Mouse (Mus musculus): ENCODE data around the gene Zcchc3. TPM values are rescaled to one million over a fixed set of nuclear protein-coding genes. Genes with fewer than 3 reads are reported as not detected.

The Zcchc3 gene
- polyA plus RNA-seq, 1 experiment from 2014 or later = 15.7 TPM

- peak overlapping the region; percentile 18 for H3K9ac ChIP-seq (ENCODE audit: low read depth, low read length)
- H3K36me3 ChIP-seq (ENCODE audit: control insufficient read depth, insufficient read depth) = no peaks in the 10 kb centered on the region
- H3K4me2 ChIP-seq (replicated peaks; ENCODE audit: low read depth) = peak overlapping the region; percentile 85
- H3K4me1 ChIP-seq (replicated peaks; ENCODE audit: control insufficient read depth, insufficient read depth, low read length) = no peaks in the 10 kb centered on the region
- peak overlapping the region; percentile 74 for H3K4me3 ChIP-seq (ENCODE audit: low read depth, low read length)
- WGBS = under 1% methylated on average over 38 of the region's 38 CpGs
- no peaks in the 10 kb centered on the region for H3K27me3 ChIP-seq (replicated peaks; ENCODE audit: control insufficient read depth, insufficient read depth, low read length)
- H3K27ac ChIP-seq (ENCODE audit: low read depth, low read length) = peak overlapping the region; percentile 47
- ATAC-seq = peak; percentile 83
- no peaks in the 10 kb centered on the region for H3K9me3 ChIP-seq (ENCODE audit: control insufficient read depth)
- TF ChIP-seq CTCF (IDR thresholded peaks at IDR 0.05; ENCODE audit: low read depth) = peak; percentile 42
Observed at GRCm38 (mm10) chr2:152398691-152399090, 16.1 kb downstream of the Zcchc3 start.

DNA sequence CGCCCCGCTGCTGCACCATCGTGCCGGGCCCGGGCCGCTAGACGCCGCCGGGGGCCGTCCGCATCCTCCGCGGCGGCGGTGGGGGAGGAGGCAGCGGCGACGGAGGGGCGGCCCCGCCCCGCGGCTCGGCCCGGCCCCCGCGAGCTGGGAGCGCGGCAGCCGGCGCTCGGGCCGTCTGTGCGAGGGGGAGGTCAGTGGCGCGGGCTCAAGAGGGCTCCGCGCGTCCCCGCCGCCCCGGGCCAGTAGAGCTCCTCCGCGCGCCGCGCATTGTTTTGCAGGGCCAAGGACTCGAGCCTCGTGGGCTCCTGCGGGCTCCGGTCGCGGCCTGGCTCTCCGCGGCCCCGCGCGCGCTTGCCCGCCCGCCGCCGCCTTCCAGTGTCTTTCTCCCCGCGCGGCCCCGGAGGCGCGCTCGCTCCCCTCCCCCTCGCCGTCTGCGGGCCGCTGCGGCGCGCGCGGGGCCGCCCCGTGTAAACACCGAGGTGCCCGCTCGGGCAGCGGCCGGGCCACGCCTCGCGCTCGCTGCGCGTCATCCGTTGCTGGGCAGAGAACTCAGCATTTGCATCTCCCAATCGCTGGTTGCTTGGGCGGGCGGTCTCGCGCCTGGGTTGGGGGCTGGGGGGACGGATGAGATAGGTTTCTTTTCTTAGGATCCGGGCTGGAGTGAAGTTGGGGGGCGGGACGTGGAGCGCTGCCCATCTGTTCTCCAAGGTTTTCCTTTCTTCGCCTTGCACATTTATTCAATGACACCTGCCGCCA lies 17.0 kb downstream of the Zcchc3 start, which contains the start of gene Sox12:
Sox12 (minus strand) TSS at position 384 of the 756 bp plus-strand sequence.
- peak within 1 kb of the TSS; percentile 77 for H3K9ac ChIP-seq (ENCODE audit: low read depth, low read length)
- H3K4me2 ChIP-seq (replicated peaks; ENCODE audit: low read depth) = peak within 1 kb of the TSS; percentile 85
- H3K27me3 ChIP-seq (replicated peaks; ENCODE audit: control insufficient read depth, insufficient read depth, low read length) = no peaks in the 10 kb centered on the region
- H3K4me3 ChIP-seq (ENCODE audit: low read depth, low read length) = peak within 1 kb of the TSS; percentile 74
- no peaks in the 10 kb centered on the region for H3K36me3 ChIP-seq (ENCODE audit: control insufficient read depth, insufficient read depth)
- no peak for TF ChIP-seq CTCF (IDR thresholded peaks at IDR 0.05; ENCODE audit: low read depth)
- H3K4me1 ChIP-seq (replicated peaks; ENCODE audit: control insufficient read depth, insufficient read depth, low read length) = no peaks in the 10 kb centered on the region
- H3K9me3 ChIP-seq (ENCODE audit: control insufficient read depth) = no peaks in the 10 kb centered on the region
- under 1% methylated on average over 85 of the region's 104 CpGs for WGBS
- peak; percentile 69 for ATAC-seq
- H3K27ac ChIP-seq (ENCODE audit: low read depth, low read length) = peak within 1 kb of the TSS; percentile 96

DNA sequence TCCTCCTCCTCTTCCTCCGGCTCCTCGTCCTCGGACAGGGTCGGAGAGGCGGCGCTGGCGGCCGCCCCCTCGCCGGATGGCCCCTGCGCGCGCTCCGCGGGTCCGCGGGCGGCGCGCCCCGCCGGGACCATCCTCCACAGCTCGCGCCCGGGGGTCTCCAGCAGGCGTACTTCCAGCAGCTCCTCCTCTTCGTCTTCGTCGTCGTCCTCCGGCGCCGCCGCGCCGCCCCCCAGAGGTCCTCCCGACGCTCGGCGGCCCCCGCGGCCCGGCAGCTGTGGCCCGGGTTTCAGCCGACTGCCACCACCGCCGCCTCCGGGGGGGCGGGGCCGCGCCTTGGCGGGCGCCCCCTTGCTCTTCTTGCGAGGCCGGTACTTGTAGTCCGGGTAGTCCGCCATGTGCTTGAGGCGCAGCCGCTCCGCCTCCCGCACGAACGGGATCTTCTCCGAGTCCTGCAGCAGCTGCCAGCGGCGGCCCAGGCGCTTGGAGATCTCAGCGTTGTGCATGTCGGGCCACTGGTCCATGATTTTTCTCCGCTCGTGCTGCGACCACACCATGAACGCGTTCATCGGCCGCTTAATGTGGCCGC lies 17.7 kb downstream of the Zcchc3 start:
- H3K36me3 ChIP-seq (ENCODE audit: control insufficient read depth, insufficient read depth) = no peaks in the 10 kb centered on the region
- peak overlapping the region; percentile 85 for H3K4me2 ChIP-seq (replicated peaks; ENCODE audit: low read depth)
- peak overlapping the region; percentile 96 for H3K27ac ChIP-seq (ENCODE audit: low read depth, low read length)
- H3K27me3 ChIP-seq (replicated peaks; ENCODE audit: control insufficient read depth, insufficient read depth, low read length) = no peaks in the 10 kb centered on the region
- H3K9me3 ChIP-seq (ENCODE audit: control insufficient read depth) = no peaks in the 10 kb centered on the region
- peak overlapping the region; percentile 74 for H3K4me3 ChIP-seq (ENCODE audit: low read depth, low read length)
- TF ChIP-seq CTCF (IDR thresholded peaks at IDR 0.05; ENCODE audit: low read depth) = peak; percentile 34
- under 1% methylated on average over 68 of the region's 77 CpGs for WGBS
- H3K9ac ChIP-seq (ENCODE audit: low read depth, low read length) = peak overlapping the region; percentile 77
- ATAC-seq = peak; percentile 25
- H3K4me1 ChIP-seq (replicated peaks; ENCODE audit: control insufficient read depth, insufficient read depth, low read length) = no peaks in the 10 kb centered on the region

GRCm38 (mm10) chr2:152396110-152397003 lies 18.5 kb downstream of the Zcchc3 start:
- Histone ChIP-seq H3K36me3 (ENCODE audit: control insufficient read depth, insufficient read depth) (no peaks in the 10 kb centered on the region), H3K4me3 (ENCODE audit: low read depth, low read length) (peak overlapping the region; percentile 74), H3K9ac (ENCODE audit: low read depth, low read length) (peak overlapping the region; percentile 77), H3K4me1 (replicated peaks; ENCODE audit: control insufficient read depth, insufficient read depth, low read length) (no peaks in the 10 kb centered on the region), H3K27ac (ENCODE audit: low read depth, low read length) (peak overlapping the region; percentile 96), H3K4me2 (replicated peaks; ENCODE audit: low read depth) (peak overlapping the region; percentile 85), H3K9me3 (ENCODE audit: control insufficient read depth) (no peaks in the 10 kb centered on the region), H3K27me3 (replicated peaks; ENCODE audit: control insufficient read depth, insufficient read depth, low read length) (no peaks in the 10 kb centered on the region)
- WGBS = 1% methylated on average over 45 of the region's 46 CpGs
- peak; percentile 74 for TF ChIP-seq CTCF (IDR thresholded peaks at IDR 0.05; ENCODE audit: low read depth)
- peak; percentile 37 for ATAC-seq

- Histone ChIP-seq H3K4me2 (replicated peaks; ENCODE audit: low read depth) (peak overlapping the region; percentile 85), H3K9me3 (ENCODE audit: control insufficient read depth) (no peaks in the 10 kb centered on the region), H3K27ac (ENCODE audit: low read depth, low read length) (no peak overlapping the region; the same call in 1 of the 2 replicates), H3K9ac (ENCODE audit: low read depth, low read length) (no peak overlapping the region), H3K36me3 (ENCODE audit: control insufficient read depth, insufficient read depth) (no peaks in the 10 kb centered on the region), H3K27me3 (replicated peaks; ENCODE audit: control insufficient read depth, insufficient read depth, low read length) (no peaks in the 10 kb centered on the region), H3K4me1 (replicated peaks; ENCODE audit: control insufficient read depth, insufficient read depth, low read length) (no peaks in the 10 kb centered on the region), H3K4me3 (ENCODE audit: low read depth, low read length) (peak overlapping the region; percentile 74)
- 36% methylated on average over 13 of the region's 13 CpGs for whole genome bisulfite sequencing
- ATAC-seq = no peak
- no peak for TF ChIP-seq CTCF (IDR thresholded peaks at IDR 0.05; ENCODE audit: low read depth)
Observed at GRCm38 (mm10) chr2:152395271-152395920, 19.4 kb downstream of the Zcchc3 start.

All from intestine, postnatal 0 days (tissue).